Mouse (Mus musculus): ENCODE results near the gene Pirb.

Gene Pirb

GRCm38 (mm10) chr7:3692382-3692986 lies 27.7 kb downstream of the Pirb start, which contains the start of gene Tsen34:
TSS of gene Tsen34 (plus strand) at chr7:3692863.
- no peak for DNase-seq

- DNase-seq, result peak; percentile 49
These were observed 28.3 kb downstream of the Pirb start for GRCm38 (mm10) chr7:3691919-3692318.

- DNase-seq, result peak; percentile 83
These were observed 34.6 kb downstream of the Pirb start for GRCm38 (mm10) chr7:3685400-3686187.

- no peak for DNase-seq
These were observed 35.5 kb downstream of the Pirb start for GRCm38 (mm10) chr7:3684698-3685097.

GRCm38 (mm10) chr7:3683908-3684550 lies 36.2 kb downstream of the Pirb start:
- no peak for DNase-seq

GRCm38 (mm10) chr7:3677342-3677741 lies 42.8 kb downstream of the Pirb start, which contains the start of gene Tmc4:
TSS of gene Tmc4 (minus strand) at chr7:3677553.
- no peak for DNase-seq

- DNase-seq, result no peak
These were observed 43.8 kb downstream of the Pirb start for GRCm38 (mm10) chr7:3676371-3676770.

GRCm38 (mm10) chr7:3675228-3675548 lies 45.0 kb downstream of the Pirb start:
- DNase-seq, result no peak

- peak; percentile 77 for DNase-seq
These were observed 45.5 kb downstream of the Pirb start for GRCm38 (mm10) chr7:3674507-3675227.

- no peak for DNase-seq
These were observed 53.2 kb downstream of the Pirb start for GRCm38 (mm10) chr7:3666921-3667391.

- peak; percentile 98 for DNase-seq
These were observed 54.7 kb downstream of the Pirb start, which contains the start of gene Leng1 for GRCm38 (mm10) chr7:3665215-3666114. TSS of gene Leng1 (minus strand) at chr7:3665840.

- DNase-seq, result peak; percentile 48
These were observed 55.5 kb downstream of the Pirb start for GRCm38 (mm10) chr7:3664524-3665214.
